Mouse (Mus musculus): Measurements from ENCODE around the gene Orc2. TPM values are rescaled to one million over a fixed set of nuclear protein-coding genes. Genes with fewer than 3 reads are reported as not detected.

The Orc2 gene
- total and polyA plus RNA-seq, 3 experiments: 16.2 to 23.7 (median 18.0) TPM

DNA sequence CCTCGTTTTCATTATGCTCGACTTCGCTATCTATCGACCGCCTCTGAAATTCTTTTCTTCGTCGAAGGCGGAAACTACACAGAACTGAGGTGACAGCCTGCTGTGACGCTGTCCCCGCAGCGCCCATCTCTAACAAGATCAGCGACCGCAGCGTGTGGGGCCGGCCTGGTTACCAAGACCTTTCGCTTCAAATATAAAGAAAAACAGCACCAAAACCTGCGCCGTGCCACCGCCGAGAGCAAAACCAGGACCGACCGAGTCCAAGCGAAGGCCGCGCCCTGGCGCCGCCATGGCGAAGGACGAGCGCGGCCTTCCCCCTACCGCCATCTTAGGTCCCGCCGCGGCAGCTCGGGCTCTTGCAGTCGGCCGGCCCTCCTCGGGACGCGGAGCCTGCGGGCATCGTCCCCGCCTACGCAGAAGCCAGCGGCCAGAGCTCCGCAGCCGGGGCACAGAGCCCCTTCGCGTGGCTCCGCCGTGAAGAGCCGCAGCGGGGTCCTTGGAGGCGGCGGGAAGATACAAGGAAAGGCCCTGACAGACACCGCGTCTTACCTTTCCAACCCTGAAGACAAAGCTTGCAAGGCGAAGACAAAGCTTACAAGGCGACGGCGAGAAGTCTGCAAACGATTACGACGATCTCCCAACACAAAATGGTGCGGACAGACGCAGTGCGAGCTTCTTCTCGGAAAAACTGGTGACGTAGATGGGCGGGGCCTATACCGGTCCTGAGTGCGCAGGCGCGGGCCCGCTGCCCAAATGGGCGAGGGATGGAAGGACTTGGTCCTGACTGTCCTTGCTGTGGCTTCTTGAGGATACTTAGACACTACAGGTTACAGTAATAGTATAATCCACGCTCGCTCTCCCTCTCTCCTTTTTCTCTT lies 81.3 kb downstream of the Orc2 start, which contains the start of gene Clk1:
TSS of gene Clk1 (minus strand) at position 696 of the 878 bp plus-strand sequence.
- peak; percentile 98 for DNase-seq

DNA sequence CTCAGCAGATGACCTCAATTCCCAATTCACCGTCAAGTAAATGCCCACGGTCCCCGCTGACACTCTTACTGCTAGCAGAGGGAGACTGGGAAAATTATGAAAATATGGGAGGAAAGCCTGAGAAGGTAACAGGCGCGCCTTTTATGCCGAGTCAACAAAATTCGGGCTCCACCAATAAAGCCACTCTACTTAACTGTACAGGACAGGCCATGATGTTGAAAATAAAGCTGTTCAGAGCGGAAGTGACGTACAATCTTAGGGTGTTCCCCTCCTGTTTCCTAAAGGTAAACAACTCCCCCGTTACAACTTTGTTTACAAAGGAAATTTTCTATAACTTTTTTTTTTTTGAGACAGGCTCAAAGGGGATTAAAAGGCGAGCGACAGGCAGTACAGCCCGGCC lies 82.0 kb downstream of the Orc2 start:
- peak; percentile 48 for DNase-seq

DNA sequence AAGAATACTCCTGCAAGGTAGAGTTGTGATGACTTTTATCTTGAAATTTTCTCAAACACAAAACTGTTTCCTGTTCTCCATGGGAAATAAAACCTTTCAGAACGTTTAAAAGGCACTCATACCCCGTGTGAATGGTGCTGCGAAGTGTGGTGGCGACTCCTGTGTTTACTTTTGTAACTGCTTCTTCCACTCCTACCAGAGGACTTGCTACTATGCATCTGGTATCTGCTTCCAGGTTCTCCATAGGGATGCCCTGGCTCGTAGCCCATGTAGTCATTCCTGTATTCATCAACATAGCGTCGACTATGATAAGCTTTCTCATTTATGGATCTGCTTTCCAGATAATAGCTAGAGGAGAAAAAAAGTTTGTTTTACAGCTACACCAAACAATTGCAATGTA lies 83.9 kb downstream of the Orc2 start:
- no peak for DNase-seq

DNA sequence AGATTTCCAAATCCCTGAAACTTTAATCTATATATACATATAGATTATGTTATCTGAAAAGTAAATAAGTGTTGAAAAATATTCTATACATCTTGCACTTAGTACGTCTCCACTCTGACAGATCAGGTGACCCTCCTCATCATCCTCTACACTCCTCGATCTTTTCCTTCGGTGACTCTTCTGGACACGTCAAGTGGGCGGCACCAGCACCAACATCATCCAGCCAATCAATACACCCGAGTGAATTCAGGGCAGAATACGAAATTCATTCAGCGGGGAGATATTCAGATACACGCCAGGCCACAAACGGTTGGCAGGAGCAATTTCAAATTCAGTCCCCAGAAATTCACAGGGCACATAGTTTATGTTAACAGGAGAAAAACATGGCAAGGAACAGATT lies 84.9 kb downstream of the Orc2 start:
- no peak for DNase-seq

DNA sequence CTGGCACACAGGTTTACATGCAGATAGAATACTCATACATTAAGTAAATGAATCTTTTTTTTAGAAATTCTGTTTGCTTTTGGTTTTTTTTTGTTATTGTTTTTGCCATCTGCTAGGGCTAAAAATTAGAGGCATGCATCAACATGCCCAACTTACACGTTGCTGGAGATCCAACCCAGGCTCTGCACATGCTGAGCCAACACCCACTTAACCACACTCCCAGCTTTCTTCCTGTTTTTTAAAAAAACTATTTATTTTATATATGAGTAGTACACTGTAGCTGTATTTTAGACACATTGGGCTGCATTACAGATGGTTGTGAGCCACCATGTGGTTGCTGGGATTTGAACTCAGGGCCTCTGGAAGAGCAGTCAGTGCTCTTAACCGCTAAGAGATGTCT lies 88.9 kb downstream of the Orc2 start:
- DNase-seq: no peak

DNA sequence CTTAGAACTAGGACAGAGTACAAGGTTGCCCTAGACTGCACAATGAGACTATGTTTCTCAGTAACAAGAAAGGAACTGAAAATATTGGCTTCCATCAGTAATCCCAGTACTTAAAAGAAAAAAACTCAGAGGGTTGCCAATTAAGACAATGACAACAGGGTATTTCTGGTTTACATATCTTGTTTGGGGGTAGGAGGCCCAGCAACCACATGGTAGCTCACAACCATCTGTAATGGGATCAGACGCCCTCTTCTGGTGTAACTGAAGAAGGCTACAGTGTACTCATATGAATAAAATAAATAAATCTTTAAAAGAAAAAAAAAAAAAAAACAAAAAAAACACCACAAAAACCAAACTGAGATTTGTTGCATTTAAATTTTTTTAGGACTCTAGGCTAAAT lies 89.5 kb downstream of the Orc2 start:
- no peak for DNase-seq

Other genes starting within 250 kb of the Orc2 start
- gene Aox2, start 226.8 kb downstream of the Orc2 start, total RNA-seq (2021): under 1 TPM; 0.24 to 0.55 TPM
- 0.02 TPM in 1 of 2 replicates, not detected in the other for gene Aox2, start 226.8 kb downstream of the Orc2 start, polyA plus RNA-seq (2012; rRNA removed)
- gene Bzw1, start 112.2 kb downstream of the Orc2 start, total RNA-seq (2021): 100 to 1,000 TPM; 125 to 134 TPM
- gene Bzw1, start 112.2 kb downstream of the Orc2 start, polyA plus RNA-seq (2012; rRNA removed): 5.6 and 7.5 TPM in 2 replicates
- 100 to 1,000 TPM; 120 to 159 TPM for gene Clk1, start 81.0 kb downstream of the Orc2 start, total RNA-seq (2021)
- 9.9 and 10.7 TPM in 2 replicates for gene Clk1, start 81.0 kb downstream of the Orc2 start, polyA plus RNA-seq (2012; rRNA removed)
- 10 to 100 TPM; 21.6 to 21.7 TPM for gene Nif3l1, start 60.0 kb downstream of the Orc2 start, total RNA-seq (2021)
- 11.1 and 12.2 TPM in 2 replicates for gene Nif3l1, start 60.0 kb downstream of the Orc2 start, polyA plus RNA-seq (2012; rRNA removed)
- gene Ppil3, start 59.6 kb downstream of the Orc2 start, total RNA-seq (2021): 10 to 100 TPM; 27.1 to 34.5 TPM
- gene Ppil3, start 59.6 kb downstream of the Orc2 start, polyA plus RNA-seq (2012; rRNA removed): 10.0 and 10.7 TPM in 2 replicates
- gene Fam126b, start 81.2 kb upstream of the Orc2 start, total RNA-seq (2021): 10 to 100 TPM; 40.0 to 48.8 TPM
- gene Fam126b, start 81.2 kb upstream of the Orc2 start, polyA plus RNA-seq (2012; rRNA removed): 0.57 and 0.65 TPM in 2 replicates
- gene Ndufb3, start 81.3 kb upstream of the Orc2 start, total RNA-seq (2021): 100 to 1,000 TPM in 1 of 2 experiments, 10 to 100 TPM in 1; 97.8 to 181 TPM
- gene Ndufb3, start 81.3 kb upstream of the Orc2 start, polyA plus RNA-seq (2012; rRNA removed): 8.1 and 12.8 TPM in 2 replicates
- gene Als2cr12, start 190.9 kb upstream of the Orc2 start, total RNA-seq (2021): 1 to 10 TPM; 1.1 to 3.4 TPM
- 0.46 TPM in 1 of 2 replicates, not detected in the other for gene Als2cr12, start 190.9 kb upstream of the Orc2 start, polyA plus RNA-seq (2012; rRNA removed)
- gene Cflar, start 206.4 kb upstream of the Orc2 start, total RNA-seq (2021): 100 to 1,000 TPM in 1 of 2 experiments, 10 to 100 TPM in 1; 97.4 to 113 TPM
- 37.3 and 41.7 TPM in 2 replicates for gene Cflar, start 206.4 kb upstream of the Orc2 start, polyA plus RNA-seq (2012; rRNA removed)